Mouse (Mus musculus) right cerebral cortex, adult 18-20 months (tissue): Measurements from ENCODE around the gene Cbfa2t3.
"Not testable (repeated sequence)": the region's sequence is repeated elsewhere in the genome, so short reads cannot be mapped to it uniquely, and the experiment has no call there.

Source experiments
- DNase-seq: peaks from one replicate; pipeline ENCODE4 v3.0.0; 2022; ENCODE audit warnings: mixed read lengths

Cbfa2t3 gene

GRCm38 (mm10) chr8:122635878-122636802 is 62.8 kb downstream of the Cbfa2t3 start:
- no peak for DNase-seq

GRCm38 (mm10) chr8:122633205-122633604 is 65.7 kb downstream of the Cbfa2t3 start:
- DNase-seq: no peak

GRCm38 (mm10) chr8:122632134-122632533 is 66.8 kb downstream of the Cbfa2t3 start:
- not testable (repeated sequence) for DNase-seq

GRCm38 (mm10) chr8:122630696-122631095 is 68.2 kb downstream of the Cbfa2t3 start:
- DNase-seq: no peak

GRCm38 (mm10) chr8:122629388-122629787 is 69.5 kb downstream of the Cbfa2t3 start:
- DNase-seq: no peak

- no peak for DNase-seq
These were observed 72.0 kb downstream of the Cbfa2t3 start for GRCm38 (mm10) chr8:122626896-122627295.

GRCm38 (mm10) chr8:122625811-122626210 is 73.1 kb downstream of the Cbfa2t3 start:
- no peak for DNase-seq

- no peak for DNase-seq
These were observed 74.3 kb downstream of the Cbfa2t3 start for GRCm38 (mm10) chr8:122624653-122625052.

- no peak for DNase-seq
These were observed 74.9 kb downstream of the Cbfa2t3 start for GRCm38 (mm10) chr8:122623844-122624642.

GRCm38 (mm10) chr8:122622727-122623126 is 76.2 kb downstream of the Cbfa2t3 start, which contains the start of gene Pabpn1l:
Pabpn1l (minus strand) TSS chr8:122622739.
- DNase-seq: no peak

- no peak for DNase-seq
These were observed 78.5 kb downstream of the Cbfa2t3 start for GRCm38 (mm10) chr8:122620446-122620845.

- DNase-seq: no peak
These were observed 80.1 kb downstream of the Cbfa2t3 start for GRCm38 (mm10) chr8:122618660-122619378.

GRCm38 (mm10) chr8:122617947-122618546 is 80.9 kb downstream of the Cbfa2t3 start:
- peak; percentile 70 for DNase-seq

- DNase-seq: no peak
These were observed 82.6 kb downstream of the Cbfa2t3 start for GRCm38 (mm10) chr8:122616181-122616905.

- peak; percentile 96 for DNase-seq
These were observed 87.4 kb downstream of the Cbfa2t3 start, which contains the start of the genes Galns and Trappc2l for GRCm38 (mm10) chr8:122611295-122612133. Galns (minus strand) TSS chr8:122611463. Trappc2l (plus strand) TSS chr8:122611640.

GRCm38 (mm10) chr8:122610612-122611277 is 88.2 kb downstream of the Cbfa2t3 start:
- no peak for DNase-seq

GRCm38 (mm10) chr8:122610209-122610608 is 88.7 kb downstream of the Cbfa2t3 start:
- no peak for DNase-seq

- DNase-seq: no peak
These were observed 92.1 kb downstream of the Cbfa2t3 start for GRCm38 (mm10) chr8:122606810-122607209.

GRCm38 (mm10) chr8:122605367-122605766 is 93.5 kb downstream of the Cbfa2t3 start:
- DNase-seq: no peak

GRCm38 (mm10) chr8:122604640-122605039 is 94.3 kb downstream of the Cbfa2t3 start:
- no peak for DNase-seq
